Mouse (Mus musculus): ENCODE measurements at regions not wholly inside any gene's neighbourhood (a gene's known extent, or its start where the extent isn't known, plus 50 kb on each side); places are given as distances from the start of the nearest gene placed in this dataset.

DNA sequence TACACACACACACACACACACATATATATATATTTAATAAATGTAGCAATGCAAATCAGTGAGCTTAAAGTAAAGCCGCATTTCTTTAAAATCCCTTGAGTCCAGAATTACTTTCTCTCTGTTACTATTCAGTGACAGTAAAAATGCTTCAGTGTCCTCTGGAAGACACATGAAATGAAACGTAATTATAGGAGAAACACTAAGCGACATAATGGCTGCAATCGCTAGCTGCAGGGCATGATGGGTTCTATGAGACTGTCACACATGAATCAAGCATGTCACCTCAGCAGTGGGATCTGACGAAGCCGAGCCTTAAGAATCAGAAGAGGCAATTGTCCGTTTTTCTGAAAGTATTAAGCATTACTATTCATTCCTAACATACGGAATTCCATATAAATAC is 385.7 kb downstream of the Basp1 start:
- DNase-seq (ENCODE audit: extremely low read depth) = no peak
- no peaks in the 10 kb centered on the region for H3K9me3 ChIP-seq (replicated peaks; ENCODE audit: low read length)
- in situ Hi-C loops (cut with MboI; ENCODE audit: low pct_ligation_motif_present, low pct_unique_long_range_greater_than_20kb, low sequenced_read_pairs) = no loop called here
- no peak overlapping the region for H3K27ac ChIP-seq (ENCODE audit: insufficient read depth, low read depth)
- H3K9ac ChIP-seq (ENCODE audit: insufficient read depth, low read depth) = no peak overlapping the region
- H3K4me3 ChIP-seq (replicated peaks in 1 of 3; ENCODE audit: low read depth in 2 of 3, low read length in 2 of 3, poor library complexity in 1 of 3) = no peak overlapping the region
- TF ChIP-seq ZKSCAN1 (IDR thresholded peaks at IDR 0.05; ENCODE audit: borderline replicate concordance, low read depth, low read length) = no peak
- TF ChIP-seq MAZ (IDR thresholded peaks at IDR 0.05; ENCODE audit: low read depth, low read length) = no peak
- no peak for TF ChIP-seq ELF1 (IDR thresholded peaks at IDR 0.05; ENCODE audit: low read depth, low read length)
- no peak for TF ChIP-seq CTCF (conservative IDR thresholded peaks at IDR 0.05 in 1 of 2, IDR thresholded peaks at IDR 0.05 in 1 of 2; ENCODE audit: low read depth in 2 of 2, low read length in 2 of 2)
- TF ChIP-seq KAT2A (IDR thresholded peaks at IDR 0.05; ENCODE audit: insufficient replicate concordance, low read length) = no peak
- no peak for TF ChIP-seq BHLHE40 (IDR thresholded peaks at IDR 0.05; ENCODE audit: low read depth, low read length)
- no peak for TF ChIP-seq EP300 (IDR thresholded peaks at IDR 0.05; ENCODE audit: low read length)
- no peak for TF ChIP-seq NRF1 (IDR thresholded peaks at IDR 0.05; ENCODE audit: low read depth, low read length)
- TF ChIP-seq CHD1 (IDR thresholded peaks at IDR 0.05; ENCODE audit: low read depth, low read length) = no peak
- no peak for TF ChIP-seq MAX (IDR thresholded peaks at IDR 0.05; ENCODE audit: low read length)
- no peak for TF ChIP-seq TCF12 (IDR thresholded peaks at IDR 0.05; ENCODE audit: low read depth, low read length)
- TF ChIP-seq TBP (conservative IDR thresholded peaks at IDR 0.05; ENCODE audit: low read depth, low read length) = no peak
- TF ChIP-seq MYC (IDR thresholded peaks at IDR 0.05; ENCODE audit: low read depth, low read length) = no peak
- TF ChIP-seq POLR2AphosphoS2 (IDR thresholded peaks at IDR 0.05; ENCODE audit: low read depth, low read length) = no peak
- no peak for TF ChIP-seq PAX5 (IDR thresholded peaks at IDR 0.05; ENCODE audit: low read length)
- TF ChIP-seq HCFC1 (IDR thresholded peaks at IDR 0.05; ENCODE audit: low read depth, low read length) = no peak
- no peak for TF ChIP-seq IRF4 (IDR thresholded peaks at IDR 0.05; ENCODE audit: low read depth, low read length)
- no peak for TF ChIP-seq UBTF (IDR thresholded peaks at IDR 0.05; ENCODE audit: low read depth, low read length)
- H3K4me1 ChIP-seq (ENCODE audit: control insufficient read depth in 1 of 2, insufficient read depth in 2 of 2) = no peaks in the 10 kb centered on the region
- no peak overlapping the region for H3K4me2 ChIP-seq (ENCODE audit: insufficient read depth, low read depth, poor library complexity, severe bottlenecking)
- no peaks in the 10 kb centered on the region for H3K79me2 ChIP-seq (replicated peaks; ENCODE audit: control insufficient read depth, extremely low read depth, insufficient read depth, poor library complexity, severe bottlenecking)
- H3K36me3 ChIP-seq (replicated peaks in 1 of 2; ENCODE audit: control insufficient read depth in 1 of 2, insufficient read depth in 1 of 2, low read length in 1 of 2) = no peaks in the 10 kb centered on the region
- H3K27me3 ChIP-seq (replicated peaks) = no peaks in the 10 kb centered on the region
- dilution Hi-C loops (cut with MboI; ENCODE audit: extremely low pct_ligation_motif_present, extremely low pct_unique_long_range_greater_than_20kb, low sequenced_read_pairs) = no loop called here

- TF ChIP-seq KAT2A (IDR thresholded peaks at IDR 0.05; ENCODE audit: insufficient replicate concordance, low read length) (no peak), MYC (IDR thresholded peaks at IDR 0.05; ENCODE audit: low read depth, low read length) (no peak), PAX5 (IDR thresholded peaks at IDR 0.05; ENCODE audit: low read length) (no peak), EP300 (IDR thresholded peaks at IDR 0.05; ENCODE audit: low read length) (no peak), ZMIZ1 (IDR thresholded peaks at IDR 0.05; ENCODE audit: low read depth, low read length) (no peak), SMC3 (IDR thresholded peaks at IDR 0.05; ENCODE audit: low read depth, low read length) (no peak), NELFE (IDR thresholded peaks at IDR 0.05; ENCODE audit: low read depth, low read length) (no peak), RCOR1 (conservative IDR thresholded peaks at IDR 0.05; ENCODE audit: low read depth, low read length) (no peak)
- dilution Hi-C loops (cut with MboI; ENCODE audit: extremely low pct_ligation_motif_present, extremely low pct_unique_long_range_greater_than_20kb, low sequenced_read_pairs) (no loop called here), in situ Hi-C loops (cut with MboI; ENCODE audit: low pct_ligation_motif_present, low pct_unique_long_range_greater_than_20kb, low sequenced_read_pairs) (no loop called here)
- DNase-seq (ENCODE audit: extremely low read depth) = no peak
- Histone ChIP-seq H3K36me3 (replicated peaks in 1 of 2; ENCODE audit: control insufficient read depth in 1 of 2, insufficient read depth in 1 of 2, low read length in 1 of 2) (no peaks in the 10 kb centered on the region), H3K4me2 (ENCODE audit: insufficient read depth, low read depth, poor library complexity, severe bottlenecking) (no peak overlapping the region), H3K27me3 (replicated peaks) (no peaks in the 10 kb centered on the region), H3K4me3 (replicated peaks in 1 of 3; ENCODE audit: low read depth in 2 of 3, low read length in 2 of 3, poor library complexity in 1 of 3) (no peak overlapping the region), H3K9me3 (replicated peaks; ENCODE audit: low read length) (no peaks in the 10 kb centered on the region), H3K27ac (ENCODE audit: insufficient read depth, low read depth) (no peak overlapping the region), H3K9ac (ENCODE audit: insufficient read depth, low read depth) (no peak overlapping the region), H3K79me2 (replicated peaks; ENCODE audit: control insufficient read depth, extremely low read depth, insufficient read depth, poor library complexity, severe bottlenecking) (no peaks in the 10 kb centered on the region), H3K4me1 (ENCODE audit: control insufficient read depth in 1 of 2, insufficient read depth in 2 of 2) (no peaks in the 10 kb centered on the region)
Measured at GRCm38 (mm10) chr15:25026786-25027461, 386.6 kb downstream of the Basp1 start.

Data from CH12.LX (cell line).